In genomic region chr19:36204965-36205718, GRCm38 (mm10) we compare ENCODE assay signal across 13 mouse cellular contexts.
"Had no signal": no experiment of that assay in that cellular context is flagged by ENCODE, and none has a peak within 500 bp of the region (broad histone marks: within the 10 kb centered on the region; RNA-seq: fewer than 3 reads in every experiment).

No protein-coding gene starts in this region.

- DNase-seq: liver, postnatal 0 days; lung, adult 2 months; lung, postnatal 14 days; lung, postnatal 36 days; right cerebral cortex, postnatal 14 days; thymus, adult 18-20 months; thymus, postnatal 14 days; thymus, postnatal 36 days had no signal

- H3K36me3 ChIP-seq: lung, embryonic 15.5 days; midbrain, embryonic 13.5 days; midbrain, embryonic 15.5 days; neural tube, embryonic 12.5 days had no signal

- H3K27me3 ChIP-seq: lung, embryonic 15.5 days; midbrain, embryonic 13.5 days; midbrain, embryonic 15.5 days; neural tube, embryonic 12.5 days had no signal

- ATAC-seq: liver, postnatal 0 days; lung, postnatal 0 days; midbrain, embryonic 13.5 days; midbrain, embryonic 15.5 days had no signal
